32 mouse cellular contexts compared by ENCODE assay signal in genomic region chr2:25244144-25244543, GRCm38 (mm10). TPM values are rescaled to one million over a fixed set of nuclear protein-coding genes. Genes with fewer than 3 reads are reported as not detected.
DNase-seq lines count a peak whose midpoint lies in the region; ATAC-seq lines count a peak whose summit lies in the region.
"Had no signal": no experiment of that assay in that cellular context is flagged by ENCODE, and none has a peak within 500 bp of the region (broad histone marks: within the 10 kb centered on the region; RNA-seq: fewer than 3 reads in every experiment).

No protein-coding gene starts in this region.

- no peak overlapping the region for H3K27ac ChIP-seq in hindbrain, embryonic 15.5 days (replicated peaks)
- H3K27ac ChIP-seq in hindbrain, embryonic 13.5 days, result no peak overlapping the region
- H3K27ac ChIP-seq in kidney, embryonic 15.5 days, result no peak overlapping the region
- H3K27ac ChIP-seq in neural tube, embryonic 12.5 days, result no peak overlapping the region
- H3K27ac ChIP-seq: forebrain, embryonic 10.5 days; forebrain, embryonic 13.5 days; heart, adult 2 months; heart, embryonic 10.5 days; heart, embryonic 13.5 days had no signal

- H3K27me3 ChIP-seq in hindbrain, embryonic 15.5 days, result no peaks in the 10 kb centered on the region
- H3K27me3 ChIP-seq in hindbrain, embryonic 13.5 days, result peaks cover 7% of the 10 kb centered on the region; the same call in 1 of the 2 replicates
- H3K27me3 ChIP-seq in kidney, embryonic 15.5 days, result peaks cover 28% of the 10 kb centered on the region
- H3K27me3 ChIP-seq in neural tube, embryonic 12.5 days (replicated peaks), result peaks cover 17% of the 10 kb centered on the region

- WGBS in hindbrain, embryonic 15.5 days, result 90% methylated on average over 4 of the region's 4 CpGs
- 95% methylated on average over 4 of the region's 4 CpGs for WGBS in hindbrain, embryonic 13.5 days
- WGBS in kidney, embryonic 15.5 days, result 89% methylated on average over 4 of the region's 4 CpGs
- WGBS in neural tube, embryonic 12.5 days, result 88% methylated on average over 4 of the region's 4 CpGs

- H3K4me3 ChIP-seq in hindbrain, embryonic 15.5 days, result no peak overlapping the region
- H3K4me3 ChIP-seq in hindbrain, embryonic 13.5 days, result no peak overlapping the region
- no peak overlapping the region for H3K4me3 ChIP-seq in kidney, embryonic 15.5 days (replicated peaks)
- H3K4me3 ChIP-seq in neural tube, embryonic 12.5 days, result no peak overlapping the region
- H3K4me3 ChIP-seq: forebrain, embryonic 10.5 days; forebrain, embryonic 13.5 days; heart, adult 2 months; heart, embryonic 10.5 days; heart, embryonic 13.5 days had no signal

- DNase-seq in kidney, adult 9 months, result peak; percentile 52
- no peak for DNase-seq in neural tube, embryonic 10.5 days (ENCODE audit: extremely low spot score, low spot score)
- DNase-seq in layer of hippocampus, postnatal 36 days, result no peak
- DNase-seq: adrenal gland, adult 2 months; adrenal gland, postnatal 14 days; B cell, adult 2 months; cerebellum, adult 11 months; cerebellum, adult 8-10 months; cerebellum, postnatal 14 days; gastrocnemius, postnatal 10 days; gastrocnemius, postnatal 36 days; heart, adult 2 months; heart, postnatal 14 days; heart, postnatal 4 days had no signal

- H3K36me3 ChIP-seq in hindbrain, embryonic 15.5 days, result no peaks in the 10 kb centered on the region; the same call in 1 of the 2 replicates
- peaks cover 46% of the 10 kb centered on the region for H3K36me3 ChIP-seq in hindbrain, embryonic 13.5 days
- H3K36me3 ChIP-seq in kidney, embryonic 15.5 days, result peaks cover 32% of the 10 kb centered on the region
- H3K36me3 ChIP-seq in neural tube, embryonic 12.5 days, result peaks cover 40% of the 10 kb centered on the region

- no peak overlapping the region for H3K9ac ChIP-seq in hindbrain, embryonic 15.5 days
- no peak overlapping the region for H3K9ac ChIP-seq in hindbrain, embryonic 13.5 days
- H3K9ac ChIP-seq in kidney, embryonic 15.5 days, result no peak overlapping the region
- no peak overlapping the region for H3K9ac ChIP-seq in neural tube, embryonic 12.5 days
- H3K9ac ChIP-seq: forebrain, embryonic 13.5 days; heart, embryonic 13.5 days had no signal

- no peaks in the 10 kb centered on the region for H3K9me3 ChIP-seq in hindbrain, embryonic 15.5 days
- H3K9me3 ChIP-seq in hindbrain, embryonic 13.5 days, result no peaks in the 10 kb centered on the region
- no peaks in the 10 kb centered on the region for H3K9me3 ChIP-seq in kidney, embryonic 15.5 days (replicated peaks)
- H3K9me3 ChIP-seq in neural tube, embryonic 12.5 days, result no peaks in the 10 kb centered on the region
- H3K9me3 ChIP-seq: forebrain, embryonic 10.5 days; forebrain, embryonic 13.5 days; heart, embryonic 10.5 days; heart, embryonic 13.5 days had no signal

- H3K4me2 ChIP-seq in hindbrain, embryonic 15.5 days, result 0 out of 2 replicates have a peak overlapping the region, but pooled peaks have one; percentile 92
- no peak overlapping the region for H3K4me2 ChIP-seq in hindbrain, embryonic 13.5 days
- no peak overlapping the region for H3K4me2 ChIP-seq in kidney, embryonic 15.5 days
- 0 out of 2 replicates have a peak overlapping the region, but pooled peaks have one; percentile 94 for H3K4me2 ChIP-seq in neural tube, embryonic 12.5 days (replicated peaks)
- H3K4me2 ChIP-seq: heart, embryonic 13.5 days had no signal

- no peak for ATAC-seq in hindbrain, embryonic 15.5 days (ENCODE audit: low FRiP score, low read depth)
- ATAC-seq in hindbrain, embryonic 13.5 days (ENCODE audit: low FRiP score), result no peak
- ATAC-seq in kidney, embryonic 15.5 days (replicated peaks; ENCODE audit: low FRiP score), result no peak
- ATAC-seq in neural tube, embryonic 12.5 days (ENCODE audit: low FRiP score, low read depth), result no peak
- ATAC-seq: forebrain, embryonic 13.5 days; forebrain, embryonic 16.5 days; hindbrain, embryonic 16.5 days had no signal

- peaks cover 37% of the 10 kb centered on the region for H3K4me1 ChIP-seq in hindbrain, embryonic 15.5 days (replicated peaks)
- peaks cover 42% of the 10 kb centered on the region for H3K4me1 ChIP-seq in hindbrain, embryonic 13.5 days (replicated peaks)
- peaks cover 33% of the 10 kb centered on the region for H3K4me1 ChIP-seq in kidney, embryonic 15.5 days
- H3K4me1 ChIP-seq in neural tube, embryonic 12.5 days, result peaks cover 21% of the 10 kb centered on the region

RNA-seq across cellular contexts. Expression of gene Cysrt1, which starts 1.9 kb away (rescaled TPM):
- 0.23 TPM in 1 of 2 replicates, not detected in the other for polyA plus RNA-seq in hindbrain, embryonic 15.5 days (2015; fragmentation: Nextera tagmentation; extraction: Ambion mirVana)
- polyA plus RNA-seq in hindbrain, embryonic 13.5 days (2015; fragmentation: Nextera tagmentation; extraction: Ambion mirVana), result 0.26 TPM in 1 of 2 replicates, not detected in the other
- 0.51 and 0.55 TPM in 2 replicates for polyA plus RNA-seq in kidney, embryonic 15.5 days (2015; fragmentation: Nextera tagmentation; extraction: Ambion mirVana)
- 0.30 TPM in 1 of 2 replicates, not detected in the other for polyA plus RNA-seq in neural tube, embryonic 12.5 days (2016; fragmentation: Nextera tagmentation; extraction: Ambion mirVana)
- total RNA-seq in layer of hippocampus, postnatal 36 days (2021), result not detected
- total RNA-seq: adrenal gland, adult 2 months; adrenal gland, postnatal 14 days; adrenal gland, postnatal 4 days; gastrocnemius, adult 18-20 months; gastrocnemius, postnatal 10 days; gastrocnemius, postnatal 36 days; granulocyte monocyte progenitor cell, adult 5-6 weeks; heart, adult 2 months; heart, postnatal 14 days; heart, postnatal 4 days had no signal
- polyA plus RNA-seq: adrenal gland, adult 2 months; embryonic facial prominence, embryonic 11.5 days; forebrain, embryonic 13.5 days; heart, adult 2 months; heart, embryonic 10.5 days; heart, embryonic 13.5 days; heart, embryonic 16.5 days; hindbrain, embryonic 11.5 days had no signal

RNA-seq across cellular contexts. Expression of gene Rnf208, which starts 2.1 kb away (rescaled TPM):
- polyA plus RNA-seq in hindbrain, embryonic 15.5 days (2015; fragmentation: Nextera tagmentation; extraction: Ambion mirVana), result 145 and 177 TPM in 2 replicates
- polyA plus RNA-seq in hindbrain, embryonic 13.5 days (2015; fragmentation: Nextera tagmentation; extraction: Ambion mirVana), result 90.3 and 92.4 TPM in 2 replicates
- polyA plus RNA-seq in kidney, embryonic 15.5 days (2015; fragmentation: Nextera tagmentation; extraction: Ambion mirVana), result 20.7 and 21.8 TPM in 2 replicates
- 46.1 and 47.5 TPM in 2 replicates for polyA plus RNA-seq in neural tube, embryonic 12.5 days (2016; fragmentation: Nextera tagmentation; extraction: Ambion mirVana)
- total RNA-seq in layer of hippocampus, postnatal 36 days (2021), result 100 to 1,000 TPM; 223 to 232 TPM

RNA-seq across cellular contexts. Expression of gene AL732309.1, which starts 2.5 kb away (rescaled TPM):
- 4.9 and 6.3 TPM in 2 replicates for polyA plus RNA-seq in hindbrain, embryonic 15.5 days (2015; fragmentation: Nextera tagmentation; extraction: Ambion mirVana)
- 5.1 and 6.2 TPM in 2 replicates for polyA plus RNA-seq in hindbrain, embryonic 13.5 days (2015; fragmentation: Nextera tagmentation; extraction: Ambion mirVana)
- 5.3 and 5.4 TPM in 2 replicates for polyA plus RNA-seq in kidney, embryonic 15.5 days (2015; fragmentation: Nextera tagmentation; extraction: Ambion mirVana)
- polyA plus RNA-seq in neural tube, embryonic 12.5 days (2016; fragmentation: Nextera tagmentation; extraction: Ambion mirVana), result 5.2 and 6.4 TPM in 2 replicates
- 1 to 10 TPM; 2.2 to 4.4 TPM for total RNA-seq in layer of hippocampus, postnatal 36 days (2021)

RNA-seq across cellular contexts. Expression of gene Rnf224, which starts 7.6 kb away (rescaled TPM):
- not detected in 2 replicates for polyA plus RNA-seq in hindbrain, embryonic 15.5 days (2015; fragmentation: Nextera tagmentation; extraction: Ambion mirVana)
- polyA plus RNA-seq in hindbrain, embryonic 13.5 days (2015; fragmentation: Nextera tagmentation; extraction: Ambion mirVana), result not detected in 2 replicates
- polyA plus RNA-seq in kidney, embryonic 15.5 days (2015; fragmentation: Nextera tagmentation; extraction: Ambion mirVana), result 0.31 and 0.41 TPM in 2 replicates
- not detected in 2 replicates for polyA plus RNA-seq in neural tube, embryonic 12.5 days (2016; fragmentation: Nextera tagmentation; extraction: Ambion mirVana)
- total RNA-seq in layer of hippocampus, postnatal 36 days (2021), result not detected
- total RNA-seq: adrenal gland, adult 2 months; adrenal gland, postnatal 14 days; adrenal gland, postnatal 4 days; gastrocnemius, adult 18-20 months; gastrocnemius, postnatal 10 days; gastrocnemius, postnatal 36 days; granulocyte monocyte progenitor cell, adult 5-6 weeks; heart, adult 2 months; heart, postnatal 14 days; heart, postnatal 4 days; MEL had no signal
- polyA plus RNA-seq: adrenal gland, adult 2 months; embryonic facial prominence, embryonic 11.5 days; embryonic facial prominence, embryonic 14.5 days; forebrain, embryonic 10.5 days; forebrain, embryonic 13.5 days; forebrain, embryonic 16.5 days; heart, adult 2 months; heart, embryonic 13.5 days; heart, embryonic 16.5 days; hindbrain, embryonic 11.5 days; hindbrain, embryonic 16.5 days had no signal

RNA-seq across cellular contexts. Expression of gene Slc34a3, which starts 10.0 kb away (rescaled TPM):
- not detected in 2 replicates for polyA plus RNA-seq in hindbrain, embryonic 15.5 days (2015; fragmentation: Nextera tagmentation; extraction: Ambion mirVana)
- not detected in 2 replicates for polyA plus RNA-seq in hindbrain, embryonic 13.5 days (2015; fragmentation: Nextera tagmentation; extraction: Ambion mirVana)
- 0.78 and 0.99 TPM in 2 replicates for polyA plus RNA-seq in kidney, embryonic 15.5 days (2015; fragmentation: Nextera tagmentation; extraction: Ambion mirVana)
- not detected in 2 replicates for polyA plus RNA-seq in neural tube, embryonic 12.5 days (2016; fragmentation: Nextera tagmentation; extraction: Ambion mirVana)
- not detected for total RNA-seq in layer of hippocampus, postnatal 36 days (2021)
- total RNA-seq: adrenal gland, adult 2 months; adrenal gland, postnatal 14 days; gastrocnemius, adult 18-20 months; gastrocnemius, postnatal 10 days; gastrocnemius, postnatal 36 days; granulocyte monocyte progenitor cell, adult 5-6 weeks; heart, adult 2 months; heart, postnatal 14 days; heart, postnatal 4 days had no signal
- polyA plus RNA-seq: adrenal gland, adult 2 months; embryonic facial prominence, embryonic 11.5 days; embryonic facial prominence, embryonic 14.5 days; forebrain, embryonic 10.5 days; forebrain, embryonic 13.5 days; forebrain, embryonic 16.5 days; heart, adult 2 months; heart, embryonic 10.5 days; heart, embryonic 13.5 days; heart, embryonic 16.5 days; hindbrain, embryonic 11.5 days; hindbrain, embryonic 16.5 days had no signal

Comparison
In these comparisons a context has a peak if more than half of its experiments do, and no peak if none do; other contexts are left out.
1. H3K4me2 ChIP-seq: peak in hindbrain, embryonic 15.5 days (single experiment) and neural tube, embryonic 12.5 days (single experiment); none in hindbrain, embryonic 13.5 days (single experiment) and kidney, embryonic 15.5 days (single experiment).